Mouse (Mus musculus): ENCODE measurements around the gene Tmem240.
"Not testable (repeated sequence)": the region's sequence is repeated elsewhere in the genome, so short reads cannot be mapped to it uniquely, and the experiment has no call there.

Gene Tmem240

DNA sequence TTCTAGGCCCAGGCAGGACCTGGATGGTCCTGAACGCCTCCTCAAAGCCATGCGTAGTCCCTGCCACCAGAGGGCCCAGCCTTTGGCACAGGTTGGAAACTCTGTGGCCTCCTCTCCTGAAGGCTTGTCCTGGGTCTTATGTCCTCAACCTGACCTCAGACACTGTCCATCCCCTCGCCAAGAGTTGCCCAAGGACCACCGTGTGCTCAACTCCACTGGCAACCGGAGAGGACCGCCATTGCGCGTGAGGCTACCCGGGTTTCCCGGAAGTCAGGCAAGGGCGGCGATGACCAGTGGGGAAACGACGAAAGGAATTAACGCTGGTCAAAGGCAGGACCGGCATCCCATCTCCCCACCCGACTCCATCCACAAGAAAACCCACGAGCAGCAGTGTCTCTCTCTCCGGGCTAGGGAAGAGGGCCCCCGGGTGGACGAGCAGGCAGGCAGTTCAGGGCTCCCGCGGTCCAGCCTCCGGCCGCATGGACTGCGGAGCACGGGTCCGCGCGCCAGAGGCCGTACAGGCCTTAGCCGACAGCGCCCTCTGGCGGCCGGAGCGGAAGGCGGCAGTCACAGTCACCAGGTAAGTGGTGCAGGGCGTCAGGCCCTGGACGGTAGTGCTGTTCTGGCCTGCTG lies 35.4 kb downstream of the Tmem240 start:
- in situ Hi-C loops (cut with MboI; ENCODE audit: low sequenced_read_pairs) = no loop called here

DNA sequence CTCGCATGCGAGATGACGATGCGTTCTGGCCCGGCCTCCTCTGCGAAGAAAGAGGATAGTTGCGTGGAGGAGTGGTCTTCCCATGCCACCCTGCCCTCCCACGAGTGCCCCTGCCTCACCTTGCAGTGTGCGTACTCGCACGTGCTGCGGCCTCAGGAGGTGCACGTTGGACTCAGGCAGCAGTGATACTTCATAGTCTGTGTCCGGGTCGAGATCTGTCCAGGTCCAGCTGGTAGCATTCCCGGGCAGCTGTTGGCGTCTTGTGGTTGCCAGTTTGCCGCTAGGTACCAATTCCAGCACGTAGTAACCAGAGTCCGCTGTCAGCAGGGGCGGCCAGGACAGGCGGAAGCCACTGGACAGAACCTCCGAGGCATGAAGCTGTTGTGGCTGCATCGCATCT lies 36.0 kb downstream of the Tmem240 start:
- in situ Hi-C loops (cut with MboI; ENCODE audit: low sequenced_read_pairs) = no loop called here

DNA sequence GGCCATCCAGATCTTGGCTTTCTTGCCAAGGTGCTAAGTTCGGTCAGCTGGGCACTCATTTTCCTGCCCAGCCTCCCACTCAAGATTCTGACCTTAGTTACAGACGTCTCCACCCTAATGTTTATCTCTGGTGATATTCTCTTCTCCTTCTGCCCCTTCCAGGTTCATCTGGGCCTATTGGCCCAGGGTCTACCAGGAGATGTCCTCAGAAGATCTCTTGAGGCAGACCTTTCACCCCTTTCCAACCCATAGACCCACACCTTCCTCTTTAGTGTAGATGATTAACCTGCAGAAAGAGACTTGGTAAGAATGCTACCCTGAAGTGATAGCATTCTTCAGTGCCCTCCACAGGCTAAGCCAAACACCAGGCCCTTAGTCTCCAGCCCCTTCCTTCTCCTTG lies 37.1 kb downstream of the Tmem240 start:
- in situ Hi-C loops (cut with MboI; ENCODE audit: low sequenced_read_pairs) = no loop called here

DNA sequence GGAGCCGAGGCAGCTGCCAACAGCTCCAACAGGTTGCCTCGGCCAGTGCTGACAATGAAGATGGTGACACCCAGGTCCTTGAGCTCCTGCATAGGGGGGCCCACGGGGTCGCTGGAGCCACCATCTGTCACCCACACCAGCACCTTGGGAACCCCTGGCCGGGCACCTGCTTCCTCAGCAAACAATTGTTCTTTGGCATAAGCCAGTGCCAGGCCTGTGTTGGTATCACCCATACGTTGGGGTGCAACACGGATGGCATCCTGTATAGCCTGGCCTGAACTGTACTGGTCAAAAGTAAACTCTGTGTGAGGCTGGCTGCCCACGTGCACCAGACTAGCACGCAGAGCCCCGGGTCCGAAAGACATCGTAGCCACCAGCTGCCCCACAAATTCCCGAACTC lies 38.2 kb downstream of the Tmem240 start:
- in situ Hi-C loops (cut with MboI; ENCODE audit: low sequenced_read_pairs) = no loop called here

DNA sequence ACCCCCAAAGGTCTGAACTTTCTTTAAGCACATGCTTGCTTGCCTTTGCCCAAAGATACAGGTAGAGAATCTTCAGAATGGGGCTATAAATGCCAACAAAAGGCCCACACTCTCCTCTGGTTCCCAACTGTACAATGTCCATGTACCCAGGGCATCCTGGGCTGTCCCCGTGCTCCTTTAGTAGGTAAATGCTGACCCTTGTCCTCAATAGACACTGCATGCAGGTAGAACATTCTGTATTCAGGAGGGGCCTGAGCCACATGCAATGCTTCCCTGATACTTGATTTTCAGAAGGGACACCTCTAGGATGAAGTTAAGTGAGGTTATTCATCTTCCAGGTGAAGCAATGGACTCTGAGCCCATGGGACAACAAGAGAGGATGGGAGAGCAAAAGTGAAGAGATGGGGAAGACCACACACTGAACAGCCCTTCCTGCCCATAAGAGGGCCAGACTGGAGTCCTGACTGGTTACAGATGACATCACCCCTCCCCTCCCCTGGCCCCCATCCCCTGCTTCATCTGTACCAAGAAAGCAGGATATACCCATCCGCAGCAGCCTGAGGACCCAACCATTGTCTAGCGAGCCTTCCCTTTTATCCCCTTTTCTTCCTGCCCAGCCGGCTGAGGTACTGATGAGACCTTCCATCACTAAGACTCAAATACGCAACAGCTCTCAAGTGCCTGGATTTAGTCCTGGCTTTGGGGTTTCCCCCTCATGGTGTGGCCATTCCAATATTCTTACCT lies 38.9 kb downstream of the Tmem240 start:
- in situ Hi-C loops (cut with MboI; ENCODE audit: low sequenced_read_pairs) = no loop called here

DNA sequence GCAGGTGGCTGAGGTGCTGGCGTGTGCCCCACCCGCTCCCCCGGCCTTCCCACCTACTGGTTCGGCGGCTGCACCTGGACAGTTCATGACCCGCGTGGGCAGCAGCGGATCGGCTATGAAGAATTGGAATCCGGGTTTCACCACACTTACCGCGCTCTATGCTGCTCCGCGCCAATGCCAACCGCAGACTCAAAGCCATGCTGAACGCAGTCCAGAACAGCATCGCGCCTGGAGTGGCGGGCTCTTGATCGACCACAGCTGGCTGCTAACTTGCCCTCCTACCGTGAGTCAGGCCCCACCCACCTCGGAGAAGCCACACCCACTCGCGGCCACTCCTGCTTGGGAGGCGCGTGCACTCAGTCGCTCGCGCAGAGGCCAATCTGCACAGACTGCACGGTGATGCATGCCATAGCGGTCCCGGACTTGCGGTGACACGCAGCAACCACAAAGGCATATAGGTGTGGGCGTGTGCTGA lies 39.7 kb downstream of the Tmem240 start, which contains the start of gene Vwa1:
Gene Vwa1 (minus strand): TSS at position 419 of the 475 bp plus-strand sequence.
- in situ Hi-C loops (cut with MboI; ENCODE audit: low sequenced_read_pairs) = no loop called here

DNA sequence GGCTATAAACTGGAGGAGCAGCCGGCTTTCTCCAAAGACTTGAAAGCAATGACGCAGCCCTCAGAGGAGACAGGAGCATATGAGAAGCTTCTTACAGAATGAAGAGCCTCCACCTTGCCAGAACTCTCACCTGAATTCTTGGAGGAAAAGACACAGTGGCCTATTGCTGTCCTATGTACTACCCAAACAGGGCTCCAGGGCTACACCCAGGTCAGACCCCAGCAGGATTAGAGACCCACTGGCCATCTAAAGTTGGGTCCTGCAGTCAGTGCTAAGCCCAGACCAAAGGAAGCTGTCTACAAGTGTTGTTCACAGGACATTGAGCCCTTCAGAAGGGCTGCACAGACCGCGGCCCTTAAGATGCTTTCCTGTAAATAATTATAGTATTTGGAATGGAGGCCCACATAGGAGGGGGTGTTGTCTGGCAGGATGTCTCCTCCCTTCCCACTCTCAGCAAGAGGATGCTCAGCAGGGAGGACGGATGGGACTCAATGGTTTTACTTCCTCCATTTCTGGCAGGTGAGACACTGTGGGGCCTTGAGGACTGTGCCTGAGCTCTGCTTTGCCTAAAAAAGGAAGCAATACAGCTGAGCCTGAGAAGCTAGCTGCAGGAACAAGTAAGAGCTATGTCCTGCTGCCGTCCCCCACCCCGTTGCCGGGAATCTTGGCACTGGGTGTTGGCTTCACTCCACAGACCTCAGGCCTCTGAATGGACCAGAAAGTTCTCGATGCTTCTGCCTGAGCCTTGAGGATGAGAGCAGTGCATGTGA lies 40.6 kb downstream of the Tmem240 start:
- in situ Hi-C loops (cut with MboI; ENCODE audit: low sequenced_read_pairs) = no loop called here

DNA sequence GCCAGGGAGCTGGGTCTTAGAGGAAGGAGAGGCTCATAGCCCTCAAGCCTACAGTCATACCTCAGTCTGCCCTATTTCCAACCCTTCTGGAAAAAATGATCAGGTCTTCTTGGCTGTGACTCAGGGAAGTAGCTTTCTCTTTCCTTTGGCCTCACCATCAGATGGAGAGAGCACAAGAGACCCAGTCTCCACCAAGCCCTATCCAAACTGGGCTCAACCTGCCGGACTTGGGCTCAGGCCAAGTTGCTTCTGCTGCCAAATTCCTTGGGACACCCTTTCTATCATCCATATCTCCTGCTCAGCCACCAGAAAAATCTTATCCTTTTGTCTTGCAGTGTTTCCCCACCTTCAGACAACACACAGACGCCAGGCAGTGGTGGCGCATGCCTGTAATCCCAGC lies 41.3 kb downstream of the Tmem240 start:
- in situ Hi-C loops (cut with MboI; ENCODE audit: low sequenced_read_pairs) = no loop called here

DNA sequence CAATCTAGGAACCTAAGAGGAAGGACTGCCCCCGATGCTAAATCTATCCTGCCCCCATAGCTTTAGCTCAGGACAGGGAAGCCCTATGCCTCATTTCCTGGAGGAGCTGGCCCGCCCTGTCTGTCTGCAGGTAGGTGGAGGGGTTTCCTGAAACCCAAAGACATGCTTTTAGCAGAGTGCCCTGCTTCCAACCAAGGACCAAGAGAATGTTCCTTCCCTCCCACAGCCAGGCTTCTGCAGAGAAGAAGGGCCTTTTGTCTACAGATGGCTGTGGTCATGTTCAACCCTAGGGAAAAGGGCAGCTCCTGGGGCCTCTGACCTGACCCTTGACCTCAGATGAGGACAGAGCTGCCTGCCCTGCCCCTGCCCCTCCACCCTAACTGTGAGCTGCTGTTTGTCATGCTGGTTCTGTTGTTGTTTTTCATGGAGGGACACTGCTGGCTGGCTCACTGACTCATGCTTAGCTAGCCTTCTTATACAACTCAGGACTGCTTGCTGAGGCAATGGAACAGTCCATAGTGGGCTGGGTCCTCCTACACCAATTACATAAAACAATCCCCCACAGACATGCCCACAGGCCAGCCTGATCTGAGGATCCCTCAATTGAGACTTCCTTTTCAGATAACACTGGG lies 42.2 kb downstream of the Tmem240 start:
- in situ Hi-C loops (cut with MboI; ENCODE audit: low sequenced_read_pairs) = no loop called here

DNA sequence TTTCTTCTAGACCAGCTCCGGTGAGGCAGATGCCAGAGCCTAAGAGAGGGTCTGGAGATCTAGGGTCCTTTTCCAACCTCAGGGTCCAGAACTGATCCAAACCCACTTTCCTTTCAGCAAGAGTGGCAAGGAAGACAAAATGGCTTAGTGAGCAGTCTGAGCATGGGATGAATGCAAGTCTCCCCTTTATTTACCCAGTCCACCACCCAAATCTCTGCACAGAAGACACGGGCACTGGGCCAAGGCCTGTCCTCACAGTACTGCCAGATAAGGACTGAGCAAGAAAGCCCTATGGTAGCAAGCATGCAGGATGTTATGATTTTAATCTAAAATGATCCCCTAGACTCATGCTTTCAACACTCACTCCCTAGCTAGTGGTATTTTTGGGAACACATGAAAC lies 43.2 kb downstream of the Tmem240 start:
- in situ Hi-C loops (cut with MboI; ENCODE audit: low sequenced_read_pairs) = no loop called here

DNA sequence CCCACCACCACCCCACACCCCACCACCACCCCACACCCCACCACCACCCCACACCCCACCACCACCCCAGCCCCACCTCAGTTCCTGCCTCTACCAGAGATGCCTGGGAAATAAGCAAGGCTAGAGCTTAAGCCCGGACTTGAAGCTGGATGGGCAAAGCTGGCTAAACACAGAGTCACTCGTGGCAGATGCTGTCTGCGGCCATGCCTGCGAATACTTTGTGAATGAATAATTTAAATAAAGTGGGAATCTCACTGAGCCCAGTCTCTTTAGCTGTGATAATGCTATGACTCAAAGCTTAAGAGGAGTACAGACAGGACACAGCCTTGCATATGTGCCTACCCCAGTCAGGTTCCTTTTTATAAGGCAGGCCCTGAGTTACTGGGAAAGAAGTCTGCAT lies 44.9 kb downstream of the Tmem240 start:
- in situ Hi-C loops (cut with MboI; ENCODE audit: low sequenced_read_pairs) = no loop called here

DNA sequence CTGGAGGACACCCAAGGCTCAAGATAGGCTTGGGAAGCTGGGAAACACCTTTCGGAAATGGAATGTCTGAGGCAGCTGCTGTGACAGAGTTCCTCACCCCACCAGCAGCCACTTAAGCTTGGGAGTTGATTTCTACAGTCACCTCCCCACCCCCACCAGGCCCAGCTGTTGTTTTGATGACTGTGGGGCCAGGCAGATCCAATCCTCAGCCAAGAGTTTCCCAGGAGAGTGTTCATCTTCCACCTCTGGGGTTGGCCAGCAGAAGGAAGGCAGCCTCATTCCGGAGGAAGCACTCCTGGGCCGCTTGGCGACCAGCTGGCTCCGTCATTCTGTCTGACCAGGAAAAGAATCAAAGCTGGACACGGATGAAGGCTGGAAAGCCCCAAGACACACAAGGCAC lies 46.3 kb downstream of the Tmem240 start:
- in situ Hi-C loops (cut with MboI; ENCODE audit: low sequenced_read_pairs) = no loop called here

DNA sequence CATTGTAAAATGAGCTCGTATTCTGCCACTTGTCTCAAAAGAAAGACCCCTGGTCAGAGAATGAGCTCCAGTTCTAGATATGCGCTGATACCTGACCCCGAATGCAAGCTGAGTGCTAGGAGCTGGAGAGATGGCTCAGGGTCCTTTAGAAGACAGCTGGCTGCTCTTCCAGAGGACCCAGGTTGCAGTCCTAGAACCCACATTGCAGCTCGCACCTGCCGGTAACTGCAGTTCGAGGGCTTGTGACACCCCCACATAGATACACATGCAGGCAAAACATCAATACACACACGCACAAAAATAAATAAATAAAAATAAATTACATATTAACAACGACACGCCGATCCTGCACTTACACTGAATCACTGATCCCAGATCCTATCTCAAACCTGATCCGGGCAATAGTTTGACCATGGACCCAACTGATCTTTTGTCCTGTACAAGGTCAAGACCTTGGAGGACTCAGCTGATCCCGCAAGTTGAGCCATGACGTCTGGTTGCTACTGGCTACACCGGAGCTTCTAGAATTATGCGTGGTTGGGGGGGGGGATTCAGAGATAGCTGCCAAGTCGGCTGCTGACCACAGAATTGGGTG lies 49.0 kb downstream of the Tmem240 start:
- in situ Hi-C loops (cut with MboI; ENCODE audit: low sequenced_read_pairs) = no loop called here

DNA sequence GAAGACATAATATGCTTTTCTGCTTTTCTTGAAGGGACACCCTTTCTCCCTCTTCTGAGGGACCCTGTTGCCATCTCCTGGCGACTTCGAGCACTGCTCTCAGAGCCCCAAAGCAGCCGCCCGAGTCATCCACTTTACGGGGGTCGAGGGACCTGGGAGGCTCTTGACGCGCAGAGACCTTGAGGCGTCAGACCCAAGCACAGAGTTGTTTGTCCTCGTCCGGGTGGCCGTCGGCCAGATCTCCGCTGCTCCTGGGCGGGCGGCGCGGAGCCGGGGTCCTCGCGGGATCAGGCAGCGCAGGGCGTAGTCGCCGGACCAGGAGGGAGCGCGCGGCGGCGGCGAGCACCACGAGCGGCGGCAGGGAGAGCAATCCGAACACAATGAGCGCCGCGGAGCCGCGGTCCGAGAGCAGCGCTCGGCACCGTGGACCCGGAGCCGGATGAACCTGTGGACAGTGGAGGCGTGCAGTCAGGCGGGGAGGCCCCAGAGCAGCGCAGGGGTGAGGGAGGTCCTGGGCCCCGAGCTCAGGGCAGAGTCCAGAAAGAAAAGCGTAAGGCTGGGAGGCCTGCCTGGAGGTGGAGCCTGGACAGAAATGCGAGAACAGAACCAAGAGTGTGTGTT lies 49.6 kb downstream of the Tmem240 start:
- in situ Hi-C loops (cut with MboI; ENCODE audit: low sequenced_read_pairs) = no loop called here

DNA sequence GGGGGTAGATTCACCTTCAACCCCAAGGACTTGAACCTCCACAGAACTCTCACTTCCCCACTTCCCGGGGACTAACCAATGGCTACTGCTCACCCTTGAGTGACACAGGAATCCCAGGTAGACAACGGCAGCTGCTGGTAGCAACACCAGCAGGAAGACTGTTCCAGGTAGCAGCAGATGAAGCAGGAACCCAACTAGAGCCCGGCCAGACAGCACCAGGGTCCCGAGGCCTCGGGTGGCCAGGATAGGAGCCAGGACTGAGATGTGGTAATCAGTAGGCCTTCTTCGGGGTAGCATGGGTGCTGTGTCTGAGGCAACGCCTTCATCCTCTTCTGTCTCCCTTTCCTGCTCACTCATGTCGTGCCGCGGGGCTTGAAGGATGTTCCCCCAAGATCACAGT lies 50.6 kb downstream of the Tmem240 start:
- in situ Hi-C loops (cut with MboI; ENCODE audit: low sequenced_read_pairs) = no loop called here

DNA sequence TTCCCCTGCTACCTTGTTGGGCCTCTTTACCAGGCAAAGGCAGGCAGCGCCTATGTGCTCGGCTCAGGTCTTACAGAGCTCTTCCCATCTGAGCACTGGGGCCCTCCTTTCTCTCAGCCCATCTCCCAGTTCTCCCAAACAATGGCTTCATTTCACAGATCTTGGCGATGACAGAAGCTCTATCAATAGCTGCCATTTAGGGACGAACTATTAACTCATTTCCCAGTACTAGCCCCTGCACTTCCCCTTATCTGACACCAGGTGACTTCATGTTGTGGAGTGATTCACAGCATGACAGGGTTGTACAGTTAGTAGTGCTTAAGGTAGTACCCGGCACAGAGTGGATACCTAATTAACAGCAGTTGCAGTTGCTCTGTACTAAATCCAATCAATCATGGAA lies 51.2 kb downstream of the Tmem240 start, which contains the start of gene Tmem88b:
Gene Tmem88b (minus strand): TSS at position 56 of the 400 bp plus-strand sequence.
- in situ Hi-C loops (cut with MboI; ENCODE audit: low sequenced_read_pairs) = no loop called here

DNA sequence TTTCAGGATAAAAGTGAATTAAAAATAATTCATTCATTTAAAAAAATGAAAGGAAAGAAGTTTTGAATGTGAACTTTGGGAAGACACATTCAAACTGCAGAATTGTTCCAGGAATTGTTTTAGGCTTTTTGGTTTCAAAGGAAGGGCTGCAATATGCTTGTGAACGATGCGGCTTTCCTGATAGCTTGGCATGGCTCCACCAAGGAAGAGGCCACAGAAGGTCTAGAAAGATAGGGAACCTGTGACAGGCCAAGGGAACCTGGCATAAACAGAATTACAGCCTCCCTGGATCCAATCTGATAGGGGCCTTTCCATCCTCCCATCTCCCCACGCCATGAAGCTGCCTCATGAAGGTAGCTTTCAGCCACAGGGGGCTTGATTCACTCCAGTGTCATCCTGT lies 53.7 kb downstream of the Tmem240 start:
- in situ Hi-C loops (cut with MboI; ENCODE audit: low sequenced_read_pairs) = no loop called here

DNA sequence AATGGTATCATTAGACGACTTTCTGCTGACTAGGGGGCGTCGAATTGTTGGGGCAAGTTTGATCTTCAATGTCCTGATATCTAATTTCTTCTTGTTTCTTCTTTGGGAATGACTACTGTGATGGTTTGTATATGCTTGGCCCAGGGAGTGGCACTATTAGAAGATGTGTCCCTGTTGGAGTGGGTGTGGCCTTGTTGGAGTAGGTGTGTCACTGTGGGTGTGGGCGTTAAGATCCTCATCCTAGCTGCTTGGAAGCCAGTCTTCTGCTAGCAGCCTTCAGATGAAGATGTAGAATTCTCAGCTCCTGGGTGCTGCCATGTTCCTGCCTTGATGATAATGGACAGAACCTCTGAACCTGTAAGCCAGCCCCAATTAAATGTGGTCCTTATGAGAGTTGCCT lies 54.2 kb downstream of the Tmem240 start:
- in situ Hi-C loops (cut with MboI; ENCODE audit: low sequenced_read_pairs) = not testable (repeated sequence)

DNA sequence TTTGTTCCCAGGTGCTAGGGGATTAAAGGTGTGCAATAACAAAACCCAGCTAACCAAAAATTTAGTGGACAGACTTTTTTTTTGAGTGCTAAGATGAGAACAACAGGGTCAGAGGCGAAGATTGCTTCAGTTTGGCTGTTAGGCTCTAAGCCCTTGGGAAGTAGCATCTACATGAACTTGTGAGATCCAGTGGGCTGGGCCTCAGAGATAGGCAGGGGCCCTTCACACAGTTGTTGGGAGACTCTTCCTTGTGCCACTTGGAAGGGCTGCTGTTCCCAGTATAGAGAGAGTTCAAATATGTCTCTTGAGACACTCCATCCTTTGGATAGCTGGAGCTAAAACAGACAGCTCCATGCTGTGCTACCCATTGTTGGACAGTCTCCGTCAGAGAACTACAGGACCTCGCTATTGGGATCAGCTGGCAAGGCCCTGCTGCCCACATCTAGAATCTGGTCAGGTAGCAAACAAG lies 55.5 kb downstream of the Tmem240 start, which contains the start of gene Ankrd65:
Gene Ankrd65 (plus strand): TSS at position 419 of the 469 bp plus-strand sequence.
- in situ Hi-C loops (cut with MboI; ENCODE audit: low sequenced_read_pairs) = no loop called here
